In genomic region chr9:42313872-42314271, GRCm38 (mm10) we compare ENCODE assay signal across 12 mouse cellular contexts. TPM values are rescaled to one million over a fixed set of nuclear protein-coding genes. Genes with fewer than 3 reads are reported as not detected.
A peak's percentile ranks its signal among the peaks of the same experiment; 100 is the strongest.
DNase-seq lines count a peak whose midpoint lies in the region; ATAC-seq and TF ChIP-seq lines count a peak whose summit lies in the region.
"Had no signal": no experiment of that assay in that cellular context is flagged by ENCODE, and none has a peak within 500 bp of the region (broad histone marks: within the 10 kb centered on the region; RNA-seq: fewer than 3 reads in every experiment).

No protein-coding gene starts in this region.

- no peaks in the 10 kb centered on the region for H3K27me3 ChIP-seq in lung, postnatal 0 days (replicated peaks; ENCODE audit: insufficient read depth, low read length)
- H3K27me3 ChIP-seq: midbrain, embryonic 12.5 days had no signal

- H3K9ac ChIP-seq in lung, postnatal 0 days (replicated peaks; ENCODE audit: low read depth) = no peak overlapping the region
- H3K9ac ChIP-seq: midbrain, embryonic 12.5 days had no signal

- peak; percentile 52 for TF ChIP-seq CTCF in lung, postnatal 0 days (IDR thresholded peaks at IDR 0.05)

- no peak overlapping the region for H3K27ac ChIP-seq in lung, postnatal 0 days (ENCODE audit: low read length)
- H3K27ac ChIP-seq: midbrain, embryonic 12.5 days had no signal

- H3K4me3 ChIP-seq in lung, postnatal 0 days (ENCODE audit: low read depth, low read length) = no peak overlapping the region
- H3K4me3 ChIP-seq: midbrain, embryonic 12.5 days had no signal

- no peak overlapping the region for H3K4me2 ChIP-seq in lung, postnatal 0 days (replicated peaks; ENCODE audit: low read depth, low read length)
- H3K4me2 ChIP-seq: midbrain, embryonic 12.5 days had no signal

- peak; percentile 70 for DNase-seq in heart, adult 11 months
- DNase-seq in heart, adult 18-20 months = no peak
- DNase-seq in lung, postnatal 0 days (ENCODE audit: low spot score) = peak; percentile 17
- no peak for DNase-seq in lung, postnatal 4 days
- peak; percentile 60 for DNase-seq in adipocyte (ENCODE audit: low spot score)
- peak; percentile 63 for DNase-seq in retina, postnatal 1 day
- no peak for DNase-seq in right cerebral cortex, postnatal 4 days
- DNase-seq in ovary, postnatal 14 days (ENCODE audit: low spot score) = no peak
- DNase-seq: heart, postnatal 4 days; right cerebral cortex, postnatal 25 days had no signal

- no peaks in the 10 kb centered on the region for H3K36me3 ChIP-seq in lung, postnatal 0 days (ENCODE audit: insufficient read depth, low read length)
- H3K36me3 ChIP-seq: midbrain, embryonic 12.5 days had no signal

- 17% methylated on average over 3 of the region's 3 CpGs for WGBS in lung, postnatal 0 days

- H3K4me1 ChIP-seq in lung, postnatal 0 days (ENCODE audit: insufficient read depth, low read depth, low read length) = no peaks in the 10 kb centered on the region
- H3K4me1 ChIP-seq: midbrain, embryonic 12.5 days had no signal

- ATAC-seq in lung, postnatal 0 days = no peak
- ATAC-seq: activated CD4-positive, CD25-positive, alpha-beta regulatory T cell, adult 4 months had no signal

- TF ChIP-seq EP300 in lung, postnatal 0 days (IDR thresholded peaks at IDR 0.05) = no peak

- no peaks in the 10 kb centered on the region for H3K9me3 ChIP-seq in lung, postnatal 0 days (ENCODE audit: low read length)
- H3K9me3 ChIP-seq: midbrain, embryonic 12.5 days had no signal

RNA-seq across cellular contexts. Expression of gene Sc5d, which starts 49.8 kb away (rescaled TPM):
- total RNA-seq in heart, adult 18-20 months (2021) = 10 to 100 TPM; 14.8 to 19.5 TPM
- 40.8 and 41.0 TPM in 2 replicates for polyA plus RNA-seq in lung, postnatal 0 days (2015; fragmentation: Nextera tagmentation; extraction: Ambion mirVana)

Comparison
In these comparisons a context has a peak if more than half of its experiments do, and no peak if none do; other contexts are left out.
1. DNase-seq: peak in heart, adult 11 months (single experiment), lung, postnatal 0 days (single experiment), adipocyte (single experiment) and retina, postnatal 1 day (single experiment); none in heart, adult 18-20 months (0 of 2), lung, postnatal 4 days (0 of 2), right cerebral cortex, postnatal 4 days (single experiment) and ovary, postnatal 14 days (single experiment).